Mouse (Mus musculus) effector memory CD4-positive, alpha-beta T cell, adult 7 months (primary cell): Measurements from ENCODE around the gene Tmem35b. TPM values are rescaled to one million over a fixed set of nuclear protein-coding genes. Genes with fewer than 3 reads are reported as not detected.

Source experiments
- polyA plus RNA-seq: library from polyadenylated mRNA; unstranded; fragments of 100-300 nt; shearing (Covaris generic); gene quantifications from one replicate; pipeline ENCODE4 v1.2.1, GENCODE M21; 2017

Gene Tmem35b
- 10.0 TPM for polyA plus RNA-seq

GRCm38 (mm10) chr4:127123391-127123790 lies at the start of gene Tmem35b:
TSS of gene Tmem35b (plus strand) at chr4:127123691.

GRCm38 (mm10) chr4:127076875-127077548 lies 46.5 kb upstream of the Tmem35b start, which contains the start of gene Zmym6:
TSS of gene Zmym6 (plus strand) at chr4:127077383.

GRCm38 (mm10) chr4:127168914-127169345 lies 45.4 kb downstream of the Tmem35b start, which contains the start of gene Dlgap3:
TSS of gene Dlgap3 (plus strand) at chr4:127169204.

Other genes with a start within 250 kb of the Tmem35b start
- 22.4 TPM for gene Zmym4, start 155.6 kb upstream of the Tmem35b start, polyA plus RNA-seq
- 179 TPM for gene Sfpq, start 102.4 kb upstream of the Tmem35b start, polyA plus RNA-seq
- gene Zmym1, start 62.5 kb upstream of the Tmem35b start, polyA plus RNA-seq, result 26.9 TPM
- 15.8 TPM for gene Zmym6, start 46.3 kb upstream of the Tmem35b start, polyA plus RNA-seq
- not detected for gene Dlgap3, start 45.5 kb downstream of the Tmem35b start, polyA plus RNA-seq
- gene Smim12, start 120.1 kb downstream of the Tmem35b start, polyA plus RNA-seq, result 28.3 TPM
- gene Gja4, start 190.3 kb downstream of the Tmem35b start, polyA plus RNA-seq, result not detected
- not detected for gene Gjb3, start 207.2 kb downstream of the Tmem35b start, polyA plus RNA-seq
- not detected for gene Gjb4, start 230.4 kb downstream of the Tmem35b start, polyA plus RNA-seq
- gene Gjb5, start 234.5 kb downstream of the Tmem35b start, polyA plus RNA-seq, result not detected